Mouse (Mus musculus) layer of hippocampus, adult 2 months (tissue): ENCODE data around the gene Mfsd4b4. TPM values are rescaled to one million over a fixed set of nuclear protein-coding genes. Genes with fewer than 3 reads are reported as not detected.

Source experiments
- DNase-seq, 2 experiments: peaks; one replicate each; pipeline ENCODE4 v3.0.0; 2022; ENCODE audit warnings: low spot score in 2 of 2
- H3K27ac ChIP-seq: fragments of 200-600 bp; 2 replicates; pipeline ENCODE4 v1.8.1; 2022
- H3K4me3 ChIP-seq: fragments of 200-600 bp; 2 replicates; pipeline ENCODE4 v1.8.1; 2022; ENCODE audit warnings: mild to moderate bottlenecking
- CTCF ChIP-seq: fragments of 200-600 bp; conservative IDR thresholded peaks from 2 replicates; pipeline ENCODE4 v1.8.1; 2022; ENCODE audit warnings: antibody characterized with exemption, mild to moderate bottlenecking, moderate library complexity
- total RNA-seq, 2 experiments: library from RNA; stranded (reverse); gene quantifications; 2 replicates each; pipeline ENCODE4 v1.2.3; 2021

Mfsd4b4 gene
- total RNA-seq, 2 experiments from 2014 or later, result 7.8 to 7.9 TPM

- Histone ChIP-seq H3K4me3 (no peak overlapping the region), H3K27ac (no peak overlapping the region)
- no peak for TF ChIP-seq CTCF
- no peak for DNase-seq
These were observed 33.5 kb downstream of the Mfsd4b4 start for GRCm38 (mm10) chr10:39865509-39865908.

GRCm38 (mm10) chr10:39842621-39843020 is 56.4 kb downstream of the Mfsd4b4 start:
- H3K4me3 ChIP-seq, result no peak overlapping the region
- peak overlapping the region; percentile 28; the same call in 1 of the 2 replicates for H3K27ac ChIP-seq
- DNase-seq, result no peak
- no peak for TF ChIP-seq CTCF

Other genes starting within 250 kb of the Mfsd4b4 start
- gene Rev3l, start 167.1 kb downstream of the Mfsd4b4 start, total RNA-seq, result 10 to 100 TPM; 39.4 to 41.1 TPM
- gene Mfsd4b2, start 27.7 kb upstream of the Mfsd4b4 start, total RNA-seq, result under 1 TPM; 0.22 to 0.23 TPM
- gene Mfsd4b3, start 60.9 kb upstream of the Mfsd4b4 start, total RNA-seq, result under 1 TPM; 0.20 to 0.27 TPM
- under 1 TPM; 0.29 to 0.67 TPM for gene Mfsd4b5, start 87.4 kb upstream of the Mfsd4b4 start, total RNA-seq
- 1 to 10 TPM; 1.2 to 1.7 TPM for gene Mfsd4b1, start 126.0 kb upstream of the Mfsd4b4 start, total RNA-seq
- gene Slc16a10, start 243.0 kb upstream of the Mfsd4b4 start, total RNA-seq, result 1 to 10 TPM; 4.8 to 4.9 TPM